Mouse (Mus musculus): ENCODE measurements around the gene Disp2.

The Disp2 gene

GRCm38 (mm10) chr2:118779504-118780480, at the start of gene Disp2:
TSS of gene Disp2 (plus strand) at chr2:118779719.
- peak; percentile 95 to 96 for DNase-seq

GRCm38 (mm10) chr2:118729816-118730621, 49.5 kb upstream of the Disp2 start:
- no peak for DNase-seq

GRCm38 (mm10) chr2:118730622-118730915, 49.0 kb upstream of the Disp2 start:
- peak; percentile 80 to 85 for DNase-seq

GRCm38 (mm10) chr2:118731981-118732380, 47.5 kb upstream of the Disp2 start:
- DNase-seq = peak in 1 of 2 experiments; percentile 5

- DNase-seq = peak in 1 of 2 experiments; percentile 11
Observed at GRCm38 (mm10) chr2:118733341-118733740, 46.2 kb upstream of the Disp2 start.

- no peak for DNase-seq
Observed at GRCm38 (mm10) chr2:118740341-118740740, 39.2 kb upstream of the Disp2 start.

GRCm38 (mm10) chr2:118741183-118741582, 38.3 kb upstream of the Disp2 start:
- peak in 1 of 2 experiments; percentile 10 for DNase-seq

- DNase-seq = peak; percentile 20 to 61
Observed at GRCm38 (mm10) chr2:118743261-118743943, 36.1 kb upstream of the Disp2 start.

GRCm38 (mm10) chr2:118744621-118745020, 34.9 kb upstream of the Disp2 start:
- DNase-seq = no peak

GRCm38 (mm10) chr2:118745232-118745884, 34.2 kb upstream of the Disp2 start, which contains the start of gene Inafm2:
TSS of gene Inafm2 (plus strand) at chr2:118745758.
- DNase-seq = peak; percentile 92 to 97

- peak; percentile 62 for DNase-seq
Observed at GRCm38 (mm10) chr2:118745915-118746901, 33.3 kb upstream of the Disp2 start.

- peak; percentile 70 to 75 for DNase-seq
Observed at GRCm38 (mm10) chr2:118747301-118747960, 32.1 kb upstream of the Disp2 start.

- DNase-seq = no peak
Observed at GRCm38 (mm10) chr2:118749341-118749884, 30.1 kb upstream of the Disp2 start.

GRCm38 (mm10) chr2:118750476-118750875, 29.0 kb upstream of the Disp2 start:
- DNase-seq = no peak

GRCm38 (mm10) chr2:118751896-118752791, 27.4 kb upstream of the Disp2 start:
- DNase-seq = no peak

GRCm38 (mm10) chr2:118752792-118753108, 26.8 kb upstream of the Disp2 start:
- no peak for DNase-seq

GRCm38 (mm10) chr2:118754143-118754542, 25.4 kb upstream of the Disp2 start:
- no peak for DNase-seq

- no peak for DNase-seq
Observed at GRCm38 (mm10) chr2:118755407-118755806, 24.1 kb upstream of the Disp2 start.

- DNase-seq = peak in 1 of 2 experiments; percentile 65
Observed at GRCm38 (mm10) chr2:118756103-118756502, 23.4 kb upstream of the Disp2 start.
